Comparison of ENCODE assay signal across 8 mouse cellular contexts in genomic region chr10:81626994-81627835, GRCm38 (mm10). TPM values are rescaled to one million over a fixed set of nuclear protein-coding genes. Genes with fewer than 3 reads are reported as not detected.
DNase-seq lines count a peak whose midpoint lies in the region; ATAC-seq lines count a peak whose summit lies in the region.

Gene Sirt6, minus strand, starts transcription at chr10:81627797.

- ATAC-seq in inflammation-experienced regulatory T-cells, adult 6 months = peak; percentile 96
- ATAC-seq in megakaryocyte-erythroid progenitor cell, adult 5-6 weeks (replicated peaks; ENCODE audit: low FRiP score, low TSS enrichment, poor library complexity, severe bottlenecking) = peak; percentile 88

- intact Hi-C loops in gastrocnemius, postnatal 14 days (cut with DNase I; ENCODE audit: low total_unique reads) = loop anchor here (10.0 kb wide), 1 partner anchor 548 kb away; no protein-coding TSS in a partner anchor
- intact Hi-C loops in left cerebral cortex, postnatal 10 days (cut with DNase I) = loop anchor here (5.0 kb wide), 1 partner anchor 545 kb away; no protein-coding TSS in a partner anchor

- peak; percentile 94 for DNase-seq in adipocyte (ENCODE audit: low spot score)
- DNase-seq in embryo, embryonic 10 days (ENCODE audit: low spot score) = peak; percentile 96
- DNase-seq in gastrocnemius, postnatal 14 days = peak; percentile 91
- peak; percentile 91 to 95 for DNase-seq in left cerebral cortex, postnatal 10 days (ENCODE audit: extremely low spot score in 1 of 2, low spot score in 2 of 2)
- peak; percentile 91 for DNase-seq in right cerebral cortex, postnatal 25 days
- peak; percentile 89 to 91 for DNase-seq in urinary bladder, postnatal 4 days (ENCODE audit: low spot score in 2 of 2)

RNA-seq across cellular contexts. Expression of gene Sirt6, which starts in this region (rescaled TPM):
- 1 to 10 TPM; 5.4 to 5.6 TPM for total RNA-seq in gastrocnemius, postnatal 14 days (2021)
- 10 to 100 TPM; 23.3 to 26.7 (median 24.3) TPM for polyA plus RNA-seq in inflammation-experienced regulatory T-cells, adult 6 months (2017; shearing (Covaris generic))
- 10 to 100 TPM; 28.0 to 29.3 TPM for total RNA-seq in left cerebral cortex, postnatal 10 days (2021)
- total RNA-seq in megakaryocyte-erythroid progenitor cell, adult 5-6 weeks (2014; fragmentation: Nextera tagmentation) = 13.7 and 18.3 TPM in 2 replicates
- 2.1 and 5.5 TPM in 2 replicates for total RNA-seq in megakaryocyte-erythroid progenitor cell, adult 5-6 weeks (2017)

Comparison
In these comparisons a context has a peak if more than half of its experiments do, and no peak if none do; other contexts are left out.
1. Peak in every context shown above with its lines: DNase-seq and ATAC-seq.